Mouse (Mus musculus): ENCODE measurements around the gene Olfr1040. TPM values are rescaled to one million over a fixed set of nuclear protein-coding genes. Genes with fewer than 3 reads are reported as not detected.

Olfr1040 gene
- not detected in 2 replicates for total RNA-seq (2017)

- no peak for ATAC-seq (replicated peaks in 1 of 2; ENCODE audit: insufficient read depth in 1 of 2, low FRiP score in 2 of 2, low TSS enrichment in 1 of 2, low read depth in 1 of 2, poor library complexity in 2 of 2, severe bottlenecking in 2 of 2)
Observed at GRCm38 (mm10) chr2:86146632-86147031, at the start of gene Olfr1040. Gene Olfr1040 (minus strand): TSS chr2:86146732.

GRCm38 (mm10) chr2:86195863-86196262, 49.3 kb upstream of the Olfr1040 start:
- no peak; a peak in 1 of 4 replicates for ATAC-seq (replicated peaks in 1 of 2; ENCODE audit: insufficient read depth in 1 of 2, low FRiP score in 2 of 2, low TSS enrichment in 1 of 2, low read depth in 1 of 2, poor library complexity in 2 of 2, severe bottlenecking in 2 of 2)

GRCm38 (mm10) chr2:86185583-86185982, 39.1 kb upstream of the Olfr1040 start, which contains the start of gene Olfr52:
Gene Olfr52 (minus strand): TSS chr2:86185683.
- no peak for ATAC-seq (replicated peaks in 1 of 2; ENCODE audit: insufficient read depth in 1 of 2, low FRiP score in 2 of 2, low TSS enrichment in 1 of 2, low read depth in 1 of 2, poor library complexity in 2 of 2, severe bottlenecking in 2 of 2)

GRCm38 (mm10) chr2:86179950-86180349, 33.4 kb upstream of the Olfr1040 start:
- ATAC-seq (replicated peaks in 1 of 2; ENCODE audit: insufficient read depth in 1 of 2, low FRiP score in 2 of 2, low TSS enrichment in 1 of 2, low read depth in 1 of 2, poor library complexity in 2 of 2, severe bottlenecking in 2 of 2) = no peak

GRCm38 (mm10) chr2:86177720-86178119, 31.2 kb upstream of the Olfr1040 start, which contains the start of gene Olfr1044:
Gene Olfr1044 (minus strand): TSS chr2:86177820.
- no peak for ATAC-seq (replicated peaks in 1 of 2; ENCODE audit: insufficient read depth in 1 of 2, low FRiP score in 2 of 2, low TSS enrichment in 1 of 2, low read depth in 1 of 2, poor library complexity in 2 of 2, severe bottlenecking in 2 of 2)

- peak; percentile 49 to 71; a peak in 1 of 4 replicates for ATAC-seq (replicated peaks in 1 of 2; ENCODE audit: insufficient read depth in 1 of 2, low FRiP score in 2 of 2, low TSS enrichment in 1 of 2, low read depth in 1 of 2, poor library complexity in 2 of 2, severe bottlenecking in 2 of 2)
Observed at GRCm38 (mm10) chr2:86175422-86175821, 28.9 kb upstream of the Olfr1040 start.

GRCm38 (mm10) chr2:86167422-86167821, 20.9 kb upstream of the Olfr1040 start, which contains the start of gene Olfr1043:
Gene Olfr1043 (minus strand): TSS chr2:86167522.
- ATAC-seq (replicated peaks in 1 of 2; ENCODE audit: insufficient read depth in 1 of 2, low FRiP score in 2 of 2, low TSS enrichment in 1 of 2, low read depth in 1 of 2, poor library complexity in 2 of 2, severe bottlenecking in 2 of 2) = no peak

- ATAC-seq (replicated peaks in 1 of 2; ENCODE audit: insufficient read depth in 1 of 2, low FRiP score in 2 of 2, low TSS enrichment in 1 of 2, low read depth in 1 of 2, poor library complexity in 2 of 2, severe bottlenecking in 2 of 2) = no peak
Observed at GRCm38 (mm10) chr2:86161738-86162137, 15.2 kb upstream of the Olfr1040 start, which contains the start of gene Olfr1042. Gene Olfr1042 (minus strand): TSS chr2:86161838.

- no peak for ATAC-seq (replicated peaks in 1 of 2; ENCODE audit: insufficient read depth in 1 of 2, low FRiP score in 2 of 2, low TSS enrichment in 1 of 2, low read depth in 1 of 2, poor library complexity in 2 of 2, severe bottlenecking in 2 of 2)
Observed at GRCm38 (mm10) chr2:86135828-86136227, 10.7 kb downstream of the Olfr1040 start, which contains the start of gene Olfr1039. Gene Olfr1039 (minus strand): TSS chr2:86135928.

Other genes with a start within 250 kb of the Olfr1040 start
- not detected in 2 replicates for gene Olfr1024, start 241.7 kb downstream of the Olfr1040 start, total RNA-seq (2017)
- not detected in 2 replicates for gene Olfr1025-ps1, start 231.5 kb downstream of the Olfr1040 start, total RNA-seq (2017)
- not detected in 2 replicates for gene Olfr1026, start 225.2 kb downstream of the Olfr1040 start, total RNA-seq (2017)
- not detected in 2 replicates for gene Olfr1028, start 196.3 kb downstream of the Olfr1040 start, total RNA-seq (2017)
- not detected in 2 replicates for gene Olfr1029, start 172.8 kb downstream of the Olfr1040 start, total RNA-seq (2017)
- not detected in 2 replicates for gene Olfr1030, start 167.5 kb downstream of the Olfr1040 start, total RNA-seq (2017)
- not detected in 2 replicates for gene Olfr1031, start 156.4 kb downstream of the Olfr1040 start, total RNA-seq (2017)
- not detected in 2 replicates for gene Olfr1032, start 141.2 kb downstream of the Olfr1040 start, total RNA-seq (2017)
- not detected in 2 replicates for gene Olfr1033, start 126.1 kb downstream of the Olfr1040 start, total RNA-seq (2017)
- 0.06 TPM in 1 of 2 replicates, not detected in the other for gene Olfr1034, start 100.9 kb downstream of the Olfr1040 start, total RNA-seq (2017)
- not detected in 2 replicates for gene Olfr1036, start 72.7 kb downstream of the Olfr1040 start, total RNA-seq (2017)
- not detected in 2 replicates for gene Olfr1037, start 59.3 kb downstream of the Olfr1040 start, total RNA-seq (2017)
- gene Olfr1039, start 10.8 kb downstream of the Olfr1040 start, total RNA-seq (2017) = not detected in 2 replicates
- not detected in 2 replicates for gene Olfr1042, start 15.1 kb upstream of the Olfr1040 start, total RNA-seq (2017)
- not detected in 2 replicates for gene Olfr1043, start 20.8 kb upstream of the Olfr1040 start, total RNA-seq (2017)
- gene Olfr1044, start 31.1 kb upstream of the Olfr1040 start, total RNA-seq (2017) = not detected in 2 replicates
- gene Olfr52, start 39.0 kb upstream of the Olfr1040 start, total RNA-seq (2017) = not detected in 2 replicates
- not detected in 2 replicates for gene Olfr1045, start 56.3 kb upstream of the Olfr1040 start, total RNA-seq (2017)
- gene Olfr1046, start 72.6 kb upstream of the Olfr1040 start, total RNA-seq (2017) = not detected in 2 replicates
- gene Olfr1047, start 84.7 kb upstream of the Olfr1040 start, total RNA-seq (2017) = not detected in 2 replicates
- not detected in 2 replicates for gene Olfr1048, start 93.6 kb upstream of the Olfr1040 start, total RNA-seq (2017)
- not detected in 2 replicates for gene Olfr1049, start 111.6 kb upstream of the Olfr1040 start, total RNA-seq (2017)
- gene Olfr1051, start 132.4 kb upstream of the Olfr1040 start, total RNA-seq (2017) = not detected in 2 replicates
- not detected in 2 replicates for gene Olfr1052, start 145.7 kb upstream of the Olfr1040 start, total RNA-seq (2017)
- gene Olfr1053, start 168.6 kb upstream of the Olfr1040 start, total RNA-seq (2017) = not detected in 2 replicates
- not detected in 2 replicates for gene Olfr1054, start 188.7 kb upstream of the Olfr1040 start, total RNA-seq (2017)
- gene Olfr1055, start 203.6 kb upstream of the Olfr1040 start, total RNA-seq (2017) = not detected in 2 replicates
- gene Olfr1056, start 215.7 kb upstream of the Olfr1040 start, total RNA-seq (2017) = not detected in 2 replicates
- not detected in 2 replicates for gene Olfr1057, start 231.7 kb upstream of the Olfr1040 start, total RNA-seq (2017)
- not detected in 2 replicates for gene Olfr1058, start 241.8 kb upstream of the Olfr1040 start, total RNA-seq (2017)

Data from hematopoietic stem cell, adult 5-6 weeks (primary cell).